Mouse (Mus musculus) embryonic facial prominence, embryonic 11.5 days (tissue): ENCODE measurements at regions not wholly inside any gene's neighbourhood (a gene's known extent, or its start where the extent isn't known, plus 50 kb on each side); places are given as distances from the start of the nearest gene placed in this dataset.

ENCODE experiments used
- ATAC-seq: fragments of 200-750 bp; cut with Nextera tagmentation; replicated peaks from 2 replicates; pipeline ENCODE4 v1.8.0; 2017; ENCODE audit warnings: low read depth; ENCODE audit not compliant: insufficient number of reproducible peaks, low FRiP score, low TSS enrichment
- DNase-seq: peaks from one replicate; pipeline ENCODE4 v3.0.0-alpha.2; 2015; ENCODE audit warnings: low spot score
- H3K27ac ChIP-seq: fragments of 300-500 bp; sonication (generic); replicated peaks from 2 replicates; pipeline ENCODE4 v1.5.1; 2014; ENCODE audit warnings: mild to moderate bottlenecking, low read depth, low read length, control low read depth
- H3K27me3 ChIP-seq: fragments of 300-500 bp; sonication (generic); 2 replicates; pipeline ENCODE4 v1.6.1; 2014; ENCODE audit warnings: mild to moderate bottlenecking, low read length, moderate library complexity, mixed read lengths; ENCODE audit not compliant: control insufficient read depth, insufficient read depth
- H3K36me3 ChIP-seq: fragments of 300-500 bp; sonication (generic); replicated peaks from 2 replicates; pipeline ENCODE4 v1.6.1; 2014; ENCODE audit warnings: low read depth, mild to moderate bottlenecking, low read length, moderate library complexity, mixed read lengths; ENCODE audit not compliant: control insufficient read depth, insufficient read depth
- H3K4me1 ChIP-seq: fragments of 300-500 bp; sonication (generic); 2 replicates; pipeline ENCODE4 v1.6.1; 2014; ENCODE audit warnings: low read length, mixed read lengths; ENCODE audit not compliant: control insufficient read depth, insufficient read depth
- H3K4me2 ChIP-seq: fragments of 300-500 bp; sonication (generic); 2 replicates; pipeline ENCODE4 v1.6.1; 2014; ENCODE audit warnings: low read depth, mild to moderate bottlenecking, control low read depth, low read length, moderate library complexity
- H3K4me3 ChIP-seq: fragments of 300-500 bp; sonication (generic); 2 replicates; pipeline ENCODE4 v1.5.1; 2014; ENCODE audit warnings: low read depth, low read length, control low read depth
- H3K9ac ChIP-seq: fragments of 300-500 bp; sonication (generic); replicated peaks from 2 replicates; pipeline ENCODE4 v1.6.1; 2014; ENCODE audit warnings: mild to moderate bottlenecking, control low read depth, low read length
- H3K9me3 ChIP-seq: fragments of 300-500 bp; sonication (generic); replicated peaks from 2 replicates; pipeline ENCODE4 v1.6.1; 2016; ENCODE audit warnings: mild to moderate bottlenecking, low read length, inconsistent platforms, mixed read lengths; ENCODE audit not compliant: control insufficient read depth
- WGBS: fragments of 180-500 bp; shearing (Covaris S2); extraction: QIAGEN DNeasy Blood & Tissue Kit; methylation state at CpG from one replicate; pipeline ENCODE4 v1.1.7; 2014; 5-methylcytosine and 5-hydroxymethylcytosine counted together

DNA sequence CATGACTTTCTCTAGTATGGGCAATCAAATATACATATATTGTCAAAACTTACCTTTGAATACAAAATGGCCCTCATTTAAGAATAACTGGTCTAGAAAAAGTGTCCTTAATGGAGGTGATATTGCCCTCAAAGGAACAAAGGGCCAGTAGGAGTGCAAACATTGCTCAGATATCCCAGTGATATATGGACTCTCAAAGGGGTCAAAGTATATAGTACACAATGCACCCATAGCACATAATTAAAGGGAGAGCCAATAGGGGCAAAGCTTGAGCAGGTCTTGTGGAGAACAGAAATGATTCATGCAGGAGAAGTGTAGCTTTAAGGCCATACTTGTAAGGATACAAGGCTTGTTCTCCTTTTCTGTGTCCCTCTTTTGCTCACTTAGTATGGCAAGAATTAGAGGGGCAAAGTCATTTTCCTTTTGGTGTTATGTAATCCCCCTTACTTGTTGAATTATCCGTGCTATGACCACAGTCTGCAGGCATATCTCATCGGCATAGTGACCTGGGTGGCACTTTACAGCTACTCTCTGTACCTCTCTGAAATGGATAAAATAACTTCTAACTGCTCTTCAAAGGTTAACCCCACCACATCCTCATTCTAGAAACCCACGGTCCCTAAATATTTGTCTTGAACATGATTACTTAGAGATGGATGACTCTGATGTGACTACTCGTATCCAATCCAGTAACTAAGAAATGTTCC, 231.6 kb upstream of the Slc7a11 start:
- DNase-seq (no peak), ATAC-seq (no peak)
- 82% methylated on average over 4 of the region's 4 CpGs for WGBS
- H3K9ac ChIP-seq, result no peak overlapping the region
- no peaks in the 10 kb centered on the region for H3K4me1 ChIP-seq
- H3K27me3 ChIP-seq, result no peaks in the 10 kb centered on the region
- H3K27ac ChIP-seq, result no peak overlapping the region
- no peaks in the 10 kb centered on the region for H3K36me3 ChIP-seq
- H3K4me2 ChIP-seq, result no peak overlapping the region
- no peaks in the 10 kb centered on the region for H3K9me3 ChIP-seq
- H3K4me3 ChIP-seq, result no peak overlapping the region

GRCm38 (mm10) chr3:50665316-50665715, 221.9 kb upstream of the Slc7a11 start:
- Histone ChIP-seq H3K9ac (no peak overlapping the region), H3K4me1 (no peaks in the 10 kb centered on the region), H3K27me3 (no peaks in the 10 kb centered on the region), H3K36me3 (no peaks in the 10 kb centered on the region; the same call in 1 of the 2 replicates), H3K9me3 (no peaks in the 10 kb centered on the region), H3K4me2 (no peak overlapping the region), H3K27ac (no peak overlapping the region), H3K4me3 (no peak overlapping the region)
- no peak for ATAC-seq
- DNase-seq, result no peak
- 80% methylated on average over 6 of the region's 6 CpGs for WGBS

- no peak for ATAC-seq
- no peak for DNase-seq
- H3K27ac ChIP-seq, result no peak overlapping the region
- no peak overlapping the region for H3K9ac ChIP-seq
- no peak overlapping the region for H3K4me3 ChIP-seq
- H3K27me3 ChIP-seq, result no peaks in the 10 kb centered on the region
- no peaks in the 10 kb centered on the region for H3K9me3 ChIP-seq
- no peaks in the 10 kb centered on the region; the same call in 1 of the 2 replicates for H3K36me3 ChIP-seq
- WGBS, result 87% methylated on average over 7 of the region's 7 CpGs
- no peak overlapping the region for H3K4me2 ChIP-seq
- no peaks in the 10 kb centered on the region for H3K4me1 ChIP-seq
Measured at GRCm38 (mm10) chr3:50660966-50661365, 217.6 kb upstream of the Slc7a11 start.

DNA sequence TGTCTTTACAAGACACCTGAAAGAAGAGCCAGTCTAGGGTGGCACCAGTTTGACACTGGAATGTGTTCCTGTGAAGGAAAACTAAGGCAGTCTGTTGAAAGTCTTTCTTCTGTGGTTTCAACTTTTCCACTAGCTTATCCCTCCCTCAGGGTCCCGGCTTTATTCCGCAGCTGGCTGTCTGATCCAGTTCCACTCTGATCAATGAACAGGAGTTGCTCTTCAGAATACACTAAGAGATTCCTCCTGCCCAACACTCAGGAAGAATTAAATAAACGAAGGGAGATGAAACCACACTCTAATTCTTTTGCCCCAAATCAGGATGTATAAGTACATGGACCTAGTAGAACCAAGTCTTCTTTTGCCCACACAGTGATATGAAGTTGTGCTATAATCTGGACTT, 217.2 kb upstream of the Slc7a11 start:
- Histone ChIP-seq H3K9me3 (no peaks in the 10 kb centered on the region), H3K4me2 (no peak overlapping the region), H3K4me1 (no peaks in the 10 kb centered on the region), H3K4me3 (no peak overlapping the region), H3K27me3 (no peaks in the 10 kb centered on the region), H3K36me3 (no peaks in the 10 kb centered on the region; the same call in 1 of the 2 replicates), H3K27ac (no peak overlapping the region), H3K9ac (no peak overlapping the region)
- ATAC-seq, result no peak
- 82% methylated on average over 3 of the region's 3 CpGs for WGBS
- DNase-seq, result no peak

DNA sequence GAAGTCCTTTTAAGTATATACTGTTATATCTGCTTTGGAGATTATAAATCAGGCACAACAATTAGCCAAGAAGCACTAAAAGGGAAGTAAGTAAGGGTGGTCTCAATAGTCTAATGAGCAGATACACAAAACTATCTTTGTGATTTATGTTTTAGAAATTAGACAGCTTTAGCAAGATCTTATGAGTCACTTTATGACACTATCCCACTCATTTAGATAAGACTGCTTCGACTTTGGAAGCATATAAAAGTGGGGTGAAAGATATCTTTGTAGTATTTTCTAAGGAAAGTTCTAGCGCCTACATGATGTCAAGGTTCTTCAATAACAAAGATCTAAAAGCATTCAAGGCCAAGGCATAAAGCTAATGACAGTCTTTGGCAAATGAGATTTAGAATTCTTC, 214.5 kb upstream of the Slc7a11 start:
- Histone ChIP-seq H3K9ac (no peak overlapping the region), H3K27me3 (no peaks in the 10 kb centered on the region), H3K4me3 (no peak overlapping the region), H3K9me3 (no peaks in the 10 kb centered on the region), H3K4me2 (no peak overlapping the region), H3K27ac (no peak overlapping the region), H3K36me3 (no peaks in the 10 kb centered on the region), H3K4me1 (no peaks in the 10 kb centered on the region)
- 85% methylated on average over 2 of the region's 2 CpGs for WGBS
- ATAC-seq (no peak), DNase-seq (no peak)

GRCm38 (mm10) chr3:50654441-50654840, 211.0 kb upstream of the Slc7a11 start:
- Histone ChIP-seq H3K9me3 (no peaks in the 10 kb centered on the region), H3K27me3 (no peaks in the 10 kb centered on the region), H3K9ac (no peak overlapping the region), H3K27ac (no peak overlapping the region), H3K4me3 (no peak overlapping the region), H3K4me1 (no peaks in the 10 kb centered on the region), H3K4me2 (no peak overlapping the region), H3K36me3 (no peaks in the 10 kb centered on the region)
- 71% methylated on average over 2 of the region's 2 CpGs for WGBS
- ATAC-seq (no peak), DNase-seq (no peak)

DNA sequence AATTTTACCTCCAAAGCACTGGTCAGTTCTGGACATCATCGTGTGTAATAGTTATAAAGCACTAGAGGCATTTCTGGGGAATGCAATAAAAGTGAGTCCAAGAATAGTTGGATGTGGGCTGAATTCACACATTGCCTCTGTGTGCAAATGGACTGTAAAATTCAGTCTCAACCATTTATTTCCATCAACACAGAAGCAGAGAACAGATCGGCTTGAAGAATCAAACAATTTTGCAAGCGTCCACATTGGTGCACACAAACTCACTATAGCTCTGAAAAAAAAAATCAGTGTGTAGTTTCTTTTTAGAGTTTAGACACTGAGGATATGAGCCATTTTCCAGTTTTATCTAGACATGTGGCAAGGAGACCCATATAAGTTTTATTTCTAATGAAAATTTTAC, 208.9 kb upstream of the Slc7a11 start:
- Histone ChIP-seq H3K9me3 (no peaks in the 10 kb centered on the region), H3K4me2 (no peak overlapping the region), H3K4me1 (no peaks in the 10 kb centered on the region), H3K36me3 (no peaks in the 10 kb centered on the region), H3K9ac (no peak overlapping the region), H3K27me3 (no peaks in the 10 kb centered on the region), H3K4me3 (no peak overlapping the region), H3K27ac (no peak overlapping the region)
- DNase-seq (no peak), ATAC-seq (no peak)
- WGBS, result 96% methylated on average over 3 of the region's 3 CpGs

- Histone ChIP-seq H3K9ac (no peak overlapping the region), H3K4me2 (no peak overlapping the region), H3K9me3 (no peaks in the 10 kb centered on the region), H3K27ac (no peak overlapping the region), H3K36me3 (no peaks in the 10 kb centered on the region), H3K27me3 (no peaks in the 10 kb centered on the region), H3K4me1 (no peaks in the 10 kb centered on the region), H3K4me3 (no peak overlapping the region)
- ATAC-seq, result no peak
- WGBS, result 68% methylated on average over 2 of the region's 2 CpGs
- no peak for DNase-seq
Measured at GRCm38 (mm10) chr3:50643068-50643467, 199.7 kb upstream of the Slc7a11 start.
